Mouse (Mus musculus): ENCODE measurements around the gene Nell2.

- TF ChIP-seq CTCF (IDR thresholded peaks at IDR 0.05; ENCODE audit: control insufficient read depth, insufficient read depth, insufficient read length): no peak
- peak; percentile 82 for TF ChIP-seq CEBPB (IDR thresholded peaks at IDR 0.05; ENCODE audit: low read depth)
- TF ChIP-seq USF1 (IDR thresholded peaks at IDR 0.05; ENCODE audit: low read depth): no peak
- no peak for TF ChIP-seq MYOG (IDR thresholded peaks at IDR 0.05; ENCODE audit: control insufficient read depth, extremely low read depth, insufficient read length)
- TF ChIP-seq MAX (IDR thresholded peaks at IDR 0.05): peak; percentile 13
Measured at GRCm38 (mm10) chr15:95370720-95371395, 157.5 kb downstream of the Nell2 start.
